Mouse (Mus musculus): Measurements from ENCODE around the gene Ndufv2. TPM values are rescaled to one million over a fixed set of nuclear protein-coding genes. Genes with fewer than 3 reads are reported as not detected.

Gene Ndufv2
- polyA plus RNA-seq, 2 experiments = 115 to 315 TPM

- Histone ChIP-seq H3K27ac (replicated peaks; ENCODE audit: low read depth, low read length) (no peak overlapping the region), H3K36me3 (ENCODE audit: control insufficient read depth, insufficient read depth, low read length) (peaks cover 10% of the 10 kb centered on the region; the same call in 1 of the 2 replicates), H3K4me1 (ENCODE audit: control insufficient read depth, insufficient read depth, low read length) (no peaks in the 10 kb centered on the region), H3K27me3 (ENCODE audit: control insufficient read depth, insufficient read depth, low read length) (no peaks in the 10 kb centered on the region), H3K9ac (ENCODE audit: low read depth, low read length, severe bottlenecking) (no peak overlapping the region), H3K4me3 (replicated peaks; ENCODE audit: low read length) (no peak overlapping the region), H3K9me3 (ENCODE audit: control insufficient read depth, low read length) (no peaks in the 10 kb centered on the region), H3K4me2 (replicated peaks; ENCODE audit: low read depth, low read length, severe bottlenecking) (no peak overlapping the region)
- no peak for TF ChIP-seq POLR2A (IDR thresholded peaks at IDR 0.05; ENCODE audit: borderline replicate concordance, extremely low read depth, insufficient read depth, insufficient read length)
- ATAC-seq (ENCODE audit: low FRiP score, low read depth) (no peak), DNase-seq (ENCODE audit: low spot score) (no peak)
- WGBS = 68% methylated on average over 5 of the region's 5 CpGs
Measured at GRCm38 (mm10) chr17:66041020-66041419, 60.3 kb downstream of the Ndufv2 start.

GRCm38 (mm10) chr17:66033239-66033638 is 68.1 kb downstream of the Ndufv2 start:
- H3K27me3 ChIP-seq (ENCODE audit: control insufficient read depth, insufficient read depth, low read length) = no peaks in the 10 kb centered on the region
- no peak overlapping the region for H3K4me2 ChIP-seq (replicated peaks; ENCODE audit: low read depth, low read length, severe bottlenecking)
- ATAC-seq (ENCODE audit: low FRiP score, low read depth) (no peak), DNase-seq (ENCODE audit: low spot score) (no peak)
- no peak overlapping the region for H3K4me3 ChIP-seq (replicated peaks; ENCODE audit: low read length)
- WGBS = 90% methylated on average over 5 of the region's 5 CpGs
- no peaks in the 10 kb centered on the region for H3K4me1 ChIP-seq (ENCODE audit: control insufficient read depth, insufficient read depth, low read length)
- peaks cover 5% of the 10 kb centered on the region; the same call in 1 of the 2 replicates for H3K36me3 ChIP-seq (ENCODE audit: control insufficient read depth, insufficient read depth, low read length)
- no peaks in the 10 kb centered on the region for H3K9me3 ChIP-seq (ENCODE audit: control insufficient read depth, low read length)
- no peak overlapping the region for H3K9ac ChIP-seq (ENCODE audit: low read depth, low read length, severe bottlenecking)
- no peak for TF ChIP-seq POLR2A (IDR thresholded peaks at IDR 0.05; ENCODE audit: borderline replicate concordance, extremely low read depth, insufficient read depth, insufficient read length)
- no peak overlapping the region for H3K27ac ChIP-seq (replicated peaks; ENCODE audit: low read depth, low read length)

- Histone ChIP-seq H3K9me3 (ENCODE audit: control insufficient read depth, low read length) (no peaks in the 10 kb centered on the region), H3K9ac (ENCODE audit: low read depth, low read length, severe bottlenecking) (no peak overlapping the region), H3K4me1 (ENCODE audit: control insufficient read depth, insufficient read depth, low read length) (no peaks in the 10 kb centered on the region), H3K4me3 (replicated peaks; ENCODE audit: low read length) (no peak overlapping the region), H3K27me3 (ENCODE audit: control insufficient read depth, insufficient read depth, low read length) (no peaks in the 10 kb centered on the region), H3K4me2 (replicated peaks; ENCODE audit: low read depth, low read length, severe bottlenecking) (no peak overlapping the region), H3K27ac (replicated peaks; ENCODE audit: low read depth, low read length) (no peak overlapping the region), H3K36me3 (ENCODE audit: control insufficient read depth, insufficient read depth, low read length) (peaks cover 9% of the 10 kb centered on the region)
- no peak for TF ChIP-seq POLR2A (IDR thresholded peaks at IDR 0.05; ENCODE audit: borderline replicate concordance, extremely low read depth, insufficient read depth, insufficient read length)
- WGBS = 92% methylated on average over 5 of the region's 5 CpGs
- DNase-seq (ENCODE audit: low spot score) (no peak), ATAC-seq (ENCODE audit: low FRiP score, low read depth) (no peak)
Measured at GRCm38 (mm10) chr17:66031991-66032390, 69.4 kb downstream of the Ndufv2 start.

Other genes with a start within 250 kb of the Ndufv2 start
- 39.9 and 44.2 TPM in 2 replicates for gene Ralbp1, start 215.8 kb downstream of the Ndufv2 start, polyA plus RNA-seq (2012; rRNA removed)
- 132 and 137 TPM in 2 replicates for gene Ralbp1, start 215.8 kb downstream of the Ndufv2 start, polyA plus RNA-seq (2014; fragmentation: Nextera tagmentation; extraction: Ambion mirVana)
- gene Twsg1, start 150.3 kb downstream of the Ndufv2 start, polyA plus RNA-seq (2012; rRNA removed) = 91.8 and 103 TPM in 2 replicates
- 158 and 175 TPM in 2 replicates for gene Twsg1, start 150.3 kb downstream of the Ndufv2 start, polyA plus RNA-seq (2014; fragmentation: Nextera tagmentation; extraction: Ambion mirVana)
- 7.9 and 10.9 TPM in 2 replicates for gene Ankrd12, start 24.5 kb downstream of the Ndufv2 start, polyA plus RNA-seq (2012; rRNA removed)
- 22.5 and 27.5 TPM in 2 replicates for gene Ankrd12, start 24.5 kb downstream of the Ndufv2 start, polyA plus RNA-seq (2014; fragmentation: Nextera tagmentation; extraction: Ambion mirVana)
- 53.3 and 55.8 TPM in 2 replicates for gene Washc1, start 10.0 kb upstream of the Ndufv2 start, polyA plus RNA-seq (2012; rRNA removed)
- gene Washc1, start 10.0 kb upstream of the Ndufv2 start, polyA plus RNA-seq (2014; fragmentation: Nextera tagmentation; extraction: Ambion mirVana) = 39.4 and 41.7 TPM in 2 replicates
- gene Ddx11, start 22.0 kb upstream of the Ndufv2 start, polyA plus RNA-seq (2012; rRNA removed) = 27.8 and 30.3 TPM in 2 replicates
- gene Ddx11, start 22.0 kb upstream of the Ndufv2 start, polyA plus RNA-seq (2014; fragmentation: Nextera tagmentation; extraction: Ambion mirVana) = 13.1 and 15.3 TPM in 2 replicates